Mouse (Mus musculus) left cerebral cortex, postnatal 36 days (tissue): ENCODE measurements around the gene Col11a2. TPM values are rescaled to one million over a fixed set of nuclear protein-coding genes. Genes with fewer than 3 reads are reported as not detected.

Experiments used
- DNase-seq, 2 experiments: peaks; one replicate each; pipeline ENCODE4 v3.0.0; 2021 to 2022; ENCODE audit warnings: low spot score in 2 of 2, mixed read lengths in 1 of 2
- intact Hi-C: fragments of 180-260 bp; cut with DNase I; formaldehyde crosslinking; loops from one replicate; pipeline ENCODE4 v1.15.1; 2025
- total RNA-seq, 2 experiments: library from RNA; stranded (reverse); gene quantifications; 2 replicates each; pipeline ENCODE4 v1.2.3; 2021

The Col11a2 gene
- total RNA-seq, 2 experiments from 2014 or later, result 15.1 to 16.3 TPM

DNA sequence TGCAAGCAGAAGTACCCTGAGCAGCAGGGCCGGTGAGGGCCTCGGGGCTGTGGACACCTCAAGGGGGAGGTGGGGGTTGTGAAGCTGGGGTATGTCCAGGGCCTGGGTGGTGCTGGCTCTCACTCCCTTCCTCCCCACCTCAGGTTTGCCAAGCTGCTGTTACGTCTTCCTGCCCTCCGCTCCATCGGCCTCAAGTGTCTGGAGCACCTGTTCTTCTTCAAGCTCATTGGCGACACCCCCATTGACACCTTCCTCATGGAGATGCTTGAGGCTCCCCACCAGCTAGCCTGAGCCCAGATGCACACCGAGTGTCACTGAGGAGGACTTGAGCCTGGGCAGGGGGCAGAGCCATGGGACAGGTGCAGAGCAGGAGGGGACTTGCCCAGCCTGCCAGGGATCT, 2.0 kb upstream of the Col11a2 start:
- DNase-seq, result no peak
- intact Hi-C loops, result loop anchor here (10.0 kb wide), 1 partner anchor 558 kb away; the partner anchor contains the start of genes Ager and Pbx2

DNA sequence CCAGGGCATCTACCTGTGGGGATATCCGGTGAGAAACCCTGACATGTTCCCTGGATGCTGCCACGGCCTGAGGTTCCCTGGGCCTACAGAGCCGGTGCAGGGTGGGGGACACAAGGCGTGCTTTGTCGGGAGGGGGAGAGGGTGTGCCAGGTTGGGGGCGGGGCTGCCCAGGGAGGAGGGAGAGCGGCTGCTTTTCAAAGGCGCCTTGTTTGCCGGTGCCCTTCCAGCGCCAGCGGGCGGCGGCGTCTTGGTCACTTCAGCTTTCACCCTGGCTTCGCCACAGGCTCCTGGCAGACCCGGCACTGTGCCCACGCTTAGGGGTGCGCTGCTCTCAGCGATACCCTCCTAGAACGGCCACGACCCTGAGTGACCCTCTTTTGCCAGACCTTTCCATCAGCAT, 797 bp upstream of the Col11a2 start:
- intact Hi-C loops, result loop anchor here (10.0 kb wide), 1 partner anchor 556 kb away; the partner anchor contains the start of genes Ager and Pbx2
- no peak for DNase-seq

DNA sequence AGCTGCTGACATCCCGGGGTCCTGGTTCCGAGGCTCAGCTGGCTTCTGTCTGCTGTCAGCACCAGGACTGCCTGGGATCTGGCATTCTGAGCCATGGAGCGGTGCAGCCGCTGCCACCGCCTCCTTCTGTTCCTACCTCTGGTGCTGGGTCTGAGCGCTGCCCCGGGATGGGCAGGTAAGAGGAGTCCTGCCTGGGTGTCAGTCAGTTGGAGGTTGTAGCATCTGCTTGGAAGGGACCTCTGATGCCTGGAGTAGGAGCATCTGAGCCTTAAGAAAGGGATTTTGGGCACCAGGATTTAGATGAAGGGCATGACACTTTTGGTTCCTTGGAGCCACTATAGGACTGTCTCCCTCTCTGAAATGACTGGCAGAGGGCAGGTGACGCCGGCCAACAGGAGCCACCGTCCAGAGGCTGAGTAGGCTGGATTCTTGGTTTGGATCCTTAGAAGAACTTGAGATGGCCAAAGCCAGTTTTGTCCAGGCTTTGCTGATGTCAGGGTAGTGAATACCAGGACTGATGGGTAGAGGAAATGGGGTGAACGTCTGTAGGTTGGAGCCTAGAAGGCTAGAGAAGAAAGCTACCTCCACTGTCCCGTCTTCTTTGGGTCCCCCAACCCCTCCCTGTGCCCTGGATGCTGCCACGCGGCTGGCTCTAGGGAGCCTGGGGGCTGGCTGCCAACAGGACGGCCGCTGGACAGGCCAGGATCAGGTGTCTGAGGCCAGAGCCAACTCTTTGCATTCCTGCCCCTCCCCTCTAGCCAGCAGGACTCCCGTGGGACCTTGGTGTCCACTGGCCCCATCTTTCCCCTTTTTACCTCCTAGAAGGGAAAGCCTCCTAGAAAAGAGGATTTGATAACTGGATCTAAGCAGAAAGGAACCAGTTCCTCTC, 569 bp downstream of the Col11a2 start:
- intact Hi-C loops, result loop anchor here (10.0 kb wide), 1 partner anchor 555 kb away; the partner anchor contains the start of genes Ager and Pbx2
- no peak for DNase-seq

DNA sequence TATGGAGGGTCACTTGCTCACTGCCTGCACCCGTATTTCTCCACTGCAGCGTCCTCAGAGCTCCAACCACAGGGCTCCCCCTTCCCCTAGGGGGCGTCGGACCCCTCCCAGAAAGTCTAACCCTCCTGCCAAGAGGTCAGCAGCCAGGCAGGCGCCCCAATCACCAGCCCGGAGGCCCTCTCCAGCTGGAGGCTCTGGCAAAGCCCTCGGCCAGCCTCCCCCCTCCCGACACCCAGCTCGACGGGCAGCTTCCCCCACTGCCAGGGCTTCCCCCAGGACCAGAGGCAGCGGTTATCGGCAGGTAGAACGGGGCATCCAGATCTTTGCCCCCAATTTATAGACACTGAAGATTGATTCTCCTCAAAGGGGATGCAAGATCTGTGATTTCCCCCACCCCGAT, 6.7 kb downstream of the Col11a2 start:
- intact Hi-C loops, result no loop called here
- no peak for DNase-seq

DNA sequence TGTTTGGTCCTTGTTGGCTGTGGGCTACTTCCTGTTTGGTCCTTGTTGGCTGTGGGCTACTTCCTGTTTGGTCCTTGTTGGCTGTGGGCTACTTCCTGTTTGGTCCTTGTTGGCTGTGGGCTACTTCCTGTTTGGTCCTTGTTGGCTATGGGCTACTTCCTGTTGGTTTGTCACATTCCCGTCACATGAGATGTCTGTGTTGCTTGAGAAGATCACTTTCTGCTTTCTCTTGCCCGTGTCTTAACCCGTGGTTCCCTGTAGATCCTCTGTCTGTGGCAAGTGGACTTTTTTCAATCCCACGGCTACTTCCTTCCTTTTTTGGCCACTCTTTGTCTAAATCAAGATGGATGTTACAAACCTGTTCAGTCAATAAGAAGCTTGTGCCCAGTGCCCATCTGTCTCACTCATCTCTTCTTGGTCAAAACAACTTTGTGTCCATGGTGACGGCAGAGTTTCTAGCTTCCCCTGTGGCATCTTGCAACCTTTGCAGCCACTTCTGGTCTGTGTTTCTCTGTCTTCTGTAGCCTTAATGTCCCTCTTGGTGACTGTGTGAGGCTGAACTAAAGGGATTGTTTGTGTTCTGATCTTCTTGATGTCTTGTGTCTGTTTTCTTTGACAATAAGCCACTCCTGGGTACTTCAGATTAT, 8.3 kb downstream of the Col11a2 start:
- no peak for DNase-seq
- intact Hi-C loops, result no loop called here

DNA sequence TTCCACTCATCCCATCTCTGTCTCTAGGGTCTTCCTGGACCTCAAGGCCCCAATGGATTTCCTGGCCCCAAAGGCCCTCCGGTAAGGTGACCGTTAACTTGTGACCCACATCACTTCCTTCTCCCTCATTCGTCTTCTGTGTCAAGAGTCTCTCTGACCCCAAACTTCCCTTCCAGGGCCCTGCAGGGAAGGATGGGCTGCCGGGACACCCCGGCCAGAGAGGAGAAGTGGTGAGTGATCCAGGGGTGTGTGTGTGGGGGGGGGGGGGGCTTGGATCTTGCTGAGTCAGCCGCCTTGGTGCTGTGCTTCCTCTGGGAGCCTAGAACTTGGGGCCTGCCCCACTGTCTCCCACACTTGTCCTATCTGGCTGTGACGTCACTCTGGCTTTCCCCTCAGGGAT, 18.0 kb downstream of the Col11a2 start:
- intact Hi-C loops, result no loop called here
- DNase-seq, result no peak

DNA sequence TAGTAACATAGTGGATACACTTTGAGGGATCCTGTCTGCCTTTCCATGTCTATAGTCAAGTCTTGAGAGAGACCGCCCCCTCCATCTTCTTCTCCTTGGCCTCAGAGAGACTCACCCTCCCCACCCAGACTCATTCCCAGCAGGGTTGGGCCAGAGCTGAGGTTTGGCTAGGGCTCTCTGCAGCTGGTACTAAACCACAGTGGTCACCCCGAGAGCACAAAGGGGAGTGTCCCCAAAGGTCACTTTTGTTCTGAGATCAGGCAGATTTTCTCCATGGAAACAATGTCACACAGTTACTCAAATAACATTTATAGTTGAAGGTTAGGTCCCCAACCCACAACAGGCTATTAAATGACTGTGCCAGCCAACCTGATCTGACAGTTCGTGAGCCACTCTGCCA, 29.6 kb downstream of the Col11a2 start:
- DNase-seq, result no peak
- intact Hi-C loops, result no loop called here

DNA sequence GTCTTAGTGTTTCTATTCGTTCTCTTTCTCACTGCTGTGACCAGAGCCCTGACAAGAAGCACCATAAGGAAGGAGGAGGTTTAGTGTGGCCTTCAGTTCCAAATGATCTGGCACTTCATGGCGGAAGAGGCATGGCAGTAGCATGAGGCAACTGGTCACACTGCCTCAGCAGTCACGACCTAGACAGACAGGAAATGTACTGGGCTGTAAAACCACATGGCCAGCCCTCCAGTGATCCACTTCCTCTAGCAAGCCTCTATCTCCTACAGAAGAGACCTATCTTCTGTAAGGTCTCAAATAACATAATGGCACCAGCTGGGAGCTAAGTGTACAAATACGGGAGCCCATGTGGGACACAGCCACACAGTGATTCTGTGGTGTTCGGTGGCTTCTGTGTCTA, 32.9 kb downstream of the Col11a2 start:
- intact Hi-C loops, result no loop called here
- no peak for DNase-seq

DNA sequence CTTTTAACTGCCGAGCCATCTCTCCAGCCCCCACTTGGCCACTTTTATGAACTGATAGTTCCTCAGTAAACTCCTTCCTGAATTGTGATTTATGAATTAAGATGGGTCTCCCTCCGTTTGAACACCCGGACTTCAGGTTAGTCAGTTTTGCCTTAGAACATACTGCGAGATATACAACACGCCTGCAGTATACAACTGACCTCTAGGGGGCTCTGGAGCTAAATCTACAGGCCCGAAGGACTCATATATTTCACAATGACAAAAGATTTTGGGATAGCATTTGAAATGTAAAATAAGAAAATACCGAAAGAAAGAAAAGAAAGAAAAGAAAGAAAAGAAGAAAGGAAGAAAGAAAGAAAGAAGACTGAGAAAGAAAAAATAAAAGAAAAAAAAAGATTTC, 36.0 kb downstream of the Col11a2 start:
- intact Hi-C loops, result loop anchor here (5.0 kb wide), 1 partner anchor 92 kb away; no protein-coding TSS in a partner anchor
- DNase-seq, result peak; percentile 32 to 53

DNA sequence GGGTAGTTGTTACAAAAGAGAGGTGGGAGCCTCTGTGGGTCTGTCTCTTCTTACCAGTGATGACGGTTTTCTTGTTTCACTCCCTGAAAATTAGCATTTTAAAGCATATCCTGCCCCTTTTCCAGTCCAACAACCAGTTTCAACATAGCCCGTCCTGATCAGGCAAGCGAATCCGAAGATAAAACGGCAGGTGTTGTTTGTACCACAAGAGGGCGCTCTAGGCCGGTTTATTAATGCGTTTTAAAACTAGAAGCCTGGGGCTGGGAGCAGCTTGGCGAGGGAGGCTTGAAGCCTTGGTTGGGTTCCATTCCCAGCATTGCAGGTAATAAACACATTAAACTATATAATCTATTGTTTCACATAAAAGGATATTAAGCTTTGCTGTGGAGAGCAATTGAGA, 38.3 kb downstream of the Col11a2 start:
- intact Hi-C loops, result loop anchor here (5.0 kb wide), 1 partner anchor 90 kb away; no protein-coding TSS in a partner anchor
- peak; percentile 16 to 43 for DNase-seq

DNA sequence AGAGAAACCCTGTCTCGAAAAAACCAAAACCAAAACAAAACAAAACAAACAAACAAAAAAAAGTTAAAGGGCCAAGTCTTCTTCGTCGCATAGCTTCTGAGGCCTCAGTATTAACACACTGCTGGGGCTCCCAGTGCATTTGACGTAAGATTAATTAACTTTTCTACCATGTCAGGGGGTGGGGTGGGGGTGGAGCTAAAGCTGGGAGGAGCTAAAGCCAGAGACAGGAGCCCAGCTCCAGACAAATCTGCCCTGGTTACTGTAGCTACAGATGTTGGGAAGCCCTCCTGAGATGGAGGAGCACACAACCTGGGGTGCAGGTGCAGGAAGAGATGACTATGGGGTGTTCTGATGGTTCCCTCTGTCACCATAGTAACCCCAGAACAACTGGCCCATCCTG, 38.9 kb downstream of the Col11a2 start:
- intact Hi-C loops, result loop anchor here (5.0 kb wide), 1 partner anchor 89 kb away; no protein-coding TSS in a partner anchor

DNA sequence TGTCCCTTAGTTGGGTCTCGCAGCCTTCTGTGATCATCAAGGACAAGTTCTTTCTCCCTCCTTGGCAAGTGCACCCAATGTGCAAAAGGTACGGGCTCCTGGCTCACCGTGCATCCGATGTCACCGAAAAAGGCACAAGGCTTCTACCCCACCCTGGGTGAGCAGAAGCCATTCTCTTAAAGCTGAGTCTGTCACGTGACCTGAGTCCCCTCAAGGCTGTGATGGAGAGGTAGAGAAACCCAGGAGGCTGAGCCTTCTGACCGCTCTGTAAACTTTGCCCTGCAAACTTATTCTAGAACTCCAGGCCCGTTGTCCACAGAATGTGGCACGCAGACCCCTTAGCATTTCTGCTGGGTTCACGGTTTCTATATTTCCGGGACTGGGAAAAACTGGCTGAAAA, 39.8 kb downstream of the Col11a2 start:
- no peak for DNase-seq
- intact Hi-C loops, result loop anchor here (5.0 kb wide), 1 partner anchor 88 kb away; no protein-coding TSS in a partner anchor

More for the DNA sequence above, 38.9 kb downstream of the Col11a2 start:
- DNase-seq, result no peak

DNA sequence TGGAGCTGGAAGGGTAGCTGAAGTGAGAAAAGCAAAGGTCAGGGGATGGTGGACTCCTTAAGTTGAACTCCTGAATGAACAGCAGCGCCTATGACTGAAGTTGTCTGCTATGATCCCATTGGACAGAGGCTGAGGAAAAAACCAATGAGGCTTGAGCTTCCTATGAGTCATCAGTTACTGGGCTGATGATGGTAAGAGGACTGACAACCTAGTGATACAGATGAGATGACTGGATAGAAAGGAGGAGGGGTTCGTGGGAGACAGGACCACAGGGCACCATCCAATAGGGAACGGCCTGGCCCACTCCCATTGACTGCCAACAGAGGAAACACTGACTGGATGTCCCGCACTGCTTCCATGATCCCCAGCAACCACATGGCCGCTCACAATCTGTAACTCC, 40.4 kb downstream of the Col11a2 start:
- DNase-seq, result peak in 1 of 2 experiments; percentile 13
- intact Hi-C loops, result loop anchor here (5.0 kb wide), 1 partner anchor 88 kb away; no protein-coding TSS in a partner anchor

DNA sequence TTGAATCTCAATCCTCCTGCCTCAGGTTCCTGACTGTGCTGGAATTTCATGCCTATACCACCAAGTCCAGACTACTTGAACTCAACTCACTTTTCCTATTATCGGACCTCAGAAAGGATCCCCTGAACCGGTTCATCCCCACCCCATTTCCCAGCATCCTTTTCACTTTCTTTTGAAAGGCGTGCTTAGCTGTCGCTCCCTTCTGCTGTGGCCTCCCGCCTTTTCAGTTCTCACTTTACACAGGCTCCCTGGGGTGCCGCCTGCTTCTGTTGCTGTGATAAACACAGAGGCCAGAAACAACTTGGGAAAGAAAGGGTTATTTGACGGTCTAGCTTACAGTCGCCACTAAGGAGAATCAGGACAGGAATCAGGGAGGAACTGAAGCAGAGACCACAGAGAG, 43.9 kb downstream of the Col11a2 start:
- intact Hi-C loops, result no loop called here

DNA sequence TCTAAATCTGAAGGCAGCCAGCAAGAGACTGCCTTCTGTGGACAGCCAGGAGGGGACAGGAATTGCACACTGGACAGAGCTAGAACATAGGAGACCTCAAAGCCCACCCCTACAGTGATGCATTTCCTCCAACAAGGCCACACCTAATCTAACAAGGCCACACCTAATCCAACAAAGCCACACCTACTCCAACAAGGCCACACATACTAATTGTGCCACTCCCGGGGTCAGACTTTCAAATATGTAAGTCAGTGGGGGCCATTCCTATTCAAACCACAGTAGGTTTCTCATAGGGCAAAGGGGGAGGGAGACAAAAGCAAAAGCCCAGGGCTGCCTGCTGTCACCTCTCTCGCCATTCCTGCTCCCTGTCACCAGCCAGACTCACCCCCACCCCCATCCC, 48.1 kb downstream of the Col11a2 start:
- intact Hi-C loops, result no loop called here
- no peak for DNase-seq

More for the DNA sequence above, 43.9 kb downstream of the Col11a2 start:
- DNase-seq, result no peak

DNA sequence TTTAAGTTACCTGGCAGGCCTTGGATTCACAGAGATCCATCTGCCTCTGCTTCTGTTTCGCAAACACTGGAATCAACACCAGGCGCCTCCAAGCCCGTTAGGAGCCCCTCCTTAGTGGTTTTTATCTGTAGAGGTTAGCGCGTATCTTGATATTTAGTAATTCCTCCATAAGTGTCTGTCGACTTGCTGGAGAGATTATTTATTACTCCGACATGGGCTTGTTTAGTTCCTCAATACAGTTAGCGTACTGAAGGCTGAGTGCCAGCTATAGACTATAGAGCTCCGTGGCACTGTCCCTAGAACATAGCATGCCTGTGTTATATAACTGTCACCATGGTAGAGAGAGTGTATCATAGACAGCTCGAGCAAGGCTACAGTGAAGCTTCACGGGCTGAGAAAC, 48.9 kb downstream of the Col11a2 start:
- DNase-seq, result no peak
- intact Hi-C loops, result no loop called here

DNA sequence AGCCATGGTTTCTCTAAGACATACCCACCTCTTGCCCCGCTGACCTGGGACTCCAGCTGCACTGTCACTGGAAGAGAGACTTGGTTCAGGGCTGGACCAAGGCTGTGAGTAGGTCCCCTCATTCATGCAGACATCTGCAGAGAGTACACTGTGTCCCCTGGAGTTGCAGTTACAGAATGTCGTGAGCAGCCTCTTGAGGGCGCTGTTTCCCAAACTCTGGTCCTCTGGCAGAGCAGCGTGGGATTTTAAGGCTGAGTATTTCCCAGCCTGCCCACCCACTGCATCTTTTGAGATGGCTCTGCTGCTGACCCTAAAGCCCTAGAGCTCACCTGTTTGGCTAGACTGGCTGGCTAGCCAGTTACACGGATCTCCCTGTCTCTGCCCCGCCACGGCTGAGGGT, 51.7 kb downstream of the Col11a2 start:
- no peak for DNase-seq
- intact Hi-C loops, result no loop called here

DNA sequence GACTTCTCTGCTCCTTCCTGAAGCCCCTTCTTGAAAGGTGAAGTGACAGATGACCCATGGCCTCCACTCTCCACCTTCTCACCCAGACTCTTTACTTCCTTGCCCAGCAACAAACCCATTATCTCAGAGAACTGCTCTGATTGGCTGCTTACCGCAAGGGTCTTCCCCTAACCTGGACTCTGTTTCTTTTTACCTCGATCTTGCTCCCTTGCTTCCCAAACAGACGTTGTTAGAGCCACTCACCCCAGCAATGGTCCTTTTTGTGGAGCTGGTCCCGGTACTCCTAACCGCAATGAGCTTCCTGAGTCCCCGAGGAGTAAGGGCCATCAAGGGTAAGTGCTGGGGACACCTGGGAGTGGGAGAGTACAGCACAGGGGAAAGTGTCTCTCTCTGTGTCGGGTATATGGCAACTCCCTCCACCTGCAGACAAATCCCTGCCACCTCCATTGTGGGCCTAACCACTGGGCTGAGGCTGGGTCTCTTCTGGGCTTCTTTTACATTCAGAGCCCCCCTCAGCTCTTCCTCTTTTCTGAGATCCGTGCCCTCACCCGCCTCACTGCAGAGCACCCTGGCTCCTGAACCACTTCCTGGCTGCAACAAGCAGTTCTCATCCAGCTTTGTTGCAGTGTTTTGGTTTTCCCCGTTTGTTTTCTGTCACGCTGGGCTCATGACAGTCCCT, 53.1 kb downstream of the Col11a2 start, which contains the start of gene H2-Oa:
H2-Oa (plus strand) TSS at position 144 of the 679 bp plus-strand sequence.
- intact Hi-C loops, result no loop called here
- DNase-seq, result no peak

DNA sequence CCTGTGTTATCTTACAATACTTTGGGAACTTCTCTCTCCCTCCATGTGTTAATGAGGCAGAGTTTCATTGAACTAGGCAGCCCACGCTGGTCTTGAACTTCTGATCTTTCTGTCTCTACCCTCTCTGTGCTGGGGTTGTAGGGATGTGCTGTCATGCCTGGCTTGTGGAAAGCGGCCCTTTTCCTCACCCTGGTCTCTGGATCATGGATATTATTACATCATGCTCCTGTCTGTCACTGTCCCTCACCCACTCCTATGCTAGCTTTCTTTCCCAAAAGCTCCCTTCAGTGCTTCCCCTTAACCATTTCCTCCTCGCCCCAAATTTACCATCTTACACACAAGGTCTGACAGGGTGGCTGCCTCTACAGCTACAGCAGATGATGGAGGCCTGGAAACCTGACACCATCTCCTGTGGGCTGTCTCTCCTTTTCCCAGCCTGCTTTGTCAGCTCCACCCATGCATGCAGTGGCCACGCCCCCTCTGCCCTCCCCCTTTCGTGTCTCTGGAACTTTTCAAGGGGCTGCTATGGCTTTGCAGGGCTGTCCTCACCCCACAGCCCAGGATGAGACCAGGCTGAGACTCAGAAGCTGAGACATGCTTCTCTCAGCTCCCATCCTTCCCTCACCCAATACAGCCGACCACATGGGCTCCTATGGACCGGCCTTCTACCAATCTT, 54.1 kb downstream of the Col11a2 start:
- DNase-seq, result no peak

More for the DNA sequence above, 54.1 kb downstream of the Col11a2 start:
- intact Hi-C loops, result no loop called here
